Mouse (Mus musculus): Measurements from ENCODE around the gene Ccdc18.
"Not testable (repeated sequence)": the region's sequence is repeated elsewhere in the genome, so short reads cannot be mapped to it uniquely, and the experiment has no call there.

Ccdc18 gene

DNA sequence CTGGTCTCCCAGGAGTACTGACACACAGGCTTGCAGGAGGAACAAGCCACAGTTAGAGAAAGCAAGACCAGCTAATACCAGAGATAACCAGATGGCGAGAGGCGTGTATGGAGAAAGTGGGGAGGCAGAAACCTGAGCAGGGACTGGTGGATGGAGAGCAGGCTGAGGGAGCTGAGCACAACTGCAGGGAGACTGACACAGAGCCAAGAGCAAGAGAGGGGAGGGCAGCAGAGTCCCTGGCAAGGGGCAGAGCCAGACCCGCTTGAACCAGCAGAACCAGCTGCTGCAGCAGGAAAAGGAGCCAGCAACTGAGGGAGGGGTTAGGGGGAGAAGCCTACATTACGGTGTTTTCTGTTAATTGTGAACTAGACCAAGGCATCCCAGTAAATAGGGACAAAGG is 130.0 kb downstream of the Ccdc18 start:
- DNase-seq (ENCODE audit: low spot score) = peak; percentile 8

DNA sequence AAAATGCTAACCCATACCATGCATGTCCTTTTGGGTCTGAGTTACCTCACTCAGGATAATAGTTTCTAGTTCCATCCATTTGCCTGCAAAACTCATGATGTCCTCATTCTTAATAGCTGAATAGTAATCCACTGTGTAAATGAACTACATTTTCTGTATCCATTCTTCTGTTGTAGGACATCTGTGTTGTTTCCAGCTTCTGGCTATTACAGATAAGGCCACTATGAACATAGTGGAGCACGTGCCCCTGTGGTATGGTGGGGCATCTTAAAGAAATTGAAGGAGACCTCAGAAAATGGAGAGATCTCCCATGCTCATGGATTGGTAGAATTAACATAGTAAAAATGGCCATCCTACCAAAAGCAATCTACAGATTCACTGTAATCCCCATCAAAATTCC is 131.1 kb downstream of the Ccdc18 start:
- DNase-seq (ENCODE audit: low spot score) = not testable (repeated sequence)

- DNase-seq (ENCODE audit: low spot score) = no peak
These were observed 134.3 kb downstream of the Ccdc18 start for GRCm38 (mm10) chr5:108266990-108267389.

DNA sequence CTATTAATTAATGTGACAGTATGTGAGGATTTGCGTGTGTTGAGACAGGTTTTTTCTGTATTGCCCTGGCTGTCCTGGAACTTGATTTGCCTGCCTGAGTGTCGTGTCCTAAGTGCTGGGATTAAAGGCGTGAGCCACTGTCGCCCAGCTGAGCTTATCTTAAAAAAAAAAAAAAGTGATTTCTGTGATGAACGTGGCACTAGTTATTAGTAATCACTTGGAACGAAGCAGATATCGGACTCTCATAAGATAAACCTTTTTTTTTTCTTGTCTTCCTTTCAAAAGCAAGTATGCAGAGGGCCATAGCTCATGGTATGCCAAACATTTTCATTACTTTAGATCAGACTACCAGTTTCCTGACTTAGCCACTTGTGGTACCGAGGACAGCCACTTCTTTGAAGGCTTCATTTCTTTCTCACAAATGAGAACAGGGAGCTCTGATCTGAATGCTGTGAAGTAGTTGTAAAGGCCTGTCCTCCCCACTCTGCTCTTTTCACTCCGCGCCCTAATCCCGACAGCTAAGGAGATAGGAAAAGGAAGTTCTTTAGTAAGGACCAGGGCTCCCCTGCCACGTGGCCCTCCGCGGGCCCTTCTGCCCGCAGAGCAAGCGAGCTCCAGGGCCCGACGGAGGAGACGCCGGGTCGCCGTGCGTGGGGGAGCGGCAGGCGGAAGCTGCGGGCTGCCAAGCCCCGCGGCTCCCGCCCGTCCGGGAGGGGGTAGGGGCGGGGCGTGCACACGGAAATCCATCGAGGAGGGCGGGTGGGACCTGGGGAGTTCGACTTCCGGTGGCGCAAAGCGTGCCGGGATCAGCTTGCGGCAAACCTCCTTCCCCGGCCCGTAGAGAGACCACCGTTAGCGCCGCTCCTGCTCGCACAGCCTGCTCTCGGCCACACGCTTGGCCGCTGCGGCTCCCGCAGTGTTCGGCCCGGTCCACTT is 135.7 kb downstream of the Ccdc18 start, which contains the start of gene Dr1:
Gene Dr1, plus strand, starts transcription at position 771 of the 936 bp plus-strand sequence.
- DNase-seq (ENCODE audit: low spot score) = peak; percentile 93

- peak; percentile 27 for DNase-seq (ENCODE audit: low spot score)
These were observed 136.6 kb downstream of the Ccdc18 start for GRCm38 (mm10) chr5:108269063-108269810.

GRCm38 (mm10) chr5:108269811-108270151 is 137.1 kb downstream of the Ccdc18 start:
- no peak for DNase-seq (ENCODE audit: low spot score)

GRCm38 (mm10) chr5:108270415-108270814 is 137.7 kb downstream of the Ccdc18 start:
- no peak for DNase-seq (ENCODE audit: low spot score)

GRCm38 (mm10) chr5:108271345-108271744 is 138.7 kb downstream of the Ccdc18 start:
- DNase-seq (ENCODE audit: low spot score) = not testable (repeated sequence)

All from embryo, embryonic 10 days (tissue).